Mouse (Mus musculus) liver, postnatal 0 days (tissue): Measurements from ENCODE around the gene Tec.

ENCODE experiments used
- CTCF ChIP-seq: sonication (generic); IDR thresholded peaks from 2 replicates; pipeline ENCODE4 v1.5.1; 2016; ENCODE audit warnings: antibody characterized with exemption, low read depth
- EP300 ChIP-seq: IDR thresholded peaks from 2 replicates; pipeline ENCODE4 v1.6.1; 2016; ENCODE audit warnings: antibody characterized with exemption, low read depth, mild to moderate bottlenecking

DNA sequence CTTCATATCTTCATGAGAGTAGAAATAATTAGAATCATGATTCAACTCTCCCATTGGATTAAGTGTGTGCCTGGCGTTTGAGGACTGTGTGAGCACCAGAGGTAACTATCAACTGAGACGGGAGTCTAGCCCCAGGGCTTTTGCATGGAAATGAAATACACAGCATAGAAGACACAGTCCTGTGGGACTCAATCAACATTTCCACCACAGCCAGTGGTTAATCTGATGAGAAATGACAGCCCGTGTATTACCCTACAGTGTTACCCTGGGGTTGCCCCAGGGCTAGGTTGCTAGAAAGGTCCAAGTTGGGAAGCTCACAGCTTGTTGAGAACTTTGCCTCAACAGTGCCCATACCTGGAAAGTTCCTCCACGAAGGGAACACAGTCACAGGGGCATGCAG is 69.7 kb downstream of the Tec start:
- TF ChIP-seq CTCF (no peak), EP300 (no peak)
